Mouse (Mus musculus) lung, postnatal 0 days (tissue): ENCODE results near the gene Nudt16l1. TPM values are rescaled to one million over a fixed set of nuclear protein-coding genes. Genes with fewer than 3 reads are reported as not detected.

Experiments used
- ATAC-seq: fragments of 200-750 bp; cut with Nextera tagmentation; 2 replicates; pipeline ENCODE4 v1.8.0; 2017; ENCODE audit warnings: moderate library complexity
- DNase-seq: peaks from one replicate; pipeline ENCODE4 v3.0.0-alpha.2; 2016; ENCODE audit warnings: low spot score
- H3K27ac ChIP-seq: fragments of 300-500 bp; sonication (generic); 2 replicates; pipeline ENCODE4 v1.5.1; 2014; ENCODE audit warnings: antibody characterized with exemption, mild to moderate bottlenecking, low read length, mixed read lengths
- H3K27me3 ChIP-seq: fragments of 300-500 bp; sonication (generic); replicated peaks from 2 replicates; pipeline ENCODE4 v1.6.1; 2014; ENCODE audit warnings: low read length, mixed read lengths; ENCODE audit not compliant: insufficient read depth
- H3K36me3 ChIP-seq: fragments of 300-500 bp; sonication (generic); 2 replicates; pipeline ENCODE4 v1.6.1; 2014; ENCODE audit warnings: low read length, mixed read lengths; ENCODE audit not compliant: insufficient read depth
- H3K4me1 ChIP-seq: fragments of 300-500 bp; sonication (generic); 2 replicates; pipeline ENCODE4 v1.6.1; 2014; ENCODE audit warnings: antibody characterized with exemption, low read depth, low read length, mixed read lengths; ENCODE audit not compliant: insufficient read depth
- H3K4me2 ChIP-seq: fragments of 300-500 bp; sonication (generic); replicated peaks from 2 replicates; pipeline ENCODE4 v1.6.1; 2014; ENCODE audit warnings: low read depth, mild to moderate bottlenecking, low read length, moderate library complexity, mixed read lengths
- H3K4me3 ChIP-seq: fragments of 300-500 bp; sonication (generic); 2 replicates; pipeline ENCODE4 v1.5.1; 2014; ENCODE audit warnings: low read depth, low read length
- H3K9ac ChIP-seq: fragments of 300-500 bp; sonication (generic); replicated peaks from 2 replicates; pipeline ENCODE4 v1.6.1; 2014; ENCODE audit warnings: low read depth, mild to moderate bottlenecking
- H3K9me3 ChIP-seq: fragments of 300-500 bp; sonication (generic); 2 replicates; pipeline ENCODE4 v1.6.1; 2016; ENCODE audit warnings: low read length, mixed read lengths
- CTCF ChIP-seq: IDR thresholded peaks from 2 replicates; pipeline ENCODE4 v1.5.1; 2016; ENCODE audit warnings: antibody characterized with exemption, mild to moderate bottlenecking
- EP300 ChIP-seq: IDR thresholded peaks from 2 replicates; pipeline ENCODE4 v1.6.1; 2016; ENCODE audit warnings: antibody characterized with exemption, mild to moderate bottlenecking, control low read depth
- WGBS: fragments of 180-500 bp; shearing (Covaris S2); extraction: QIAGEN DNeasy Blood & Tissue Kit; methylation state at CpG from one replicate; pipeline ENCODE4 v1.1.7; 2014; 5-methylcytosine and 5-hydroxymethylcytosine counted together
- polyA plus RNA-seq: library from polyadenylated mRNA; unstranded; fragments of >200 nt; fragmentation: Nextera tagmentation; extraction: Ambion mirVana; gene quantifications from 2 replicates; pipeline ENCODE4 v1.2.1, GENCODE M21; 2015

The Nudt16l1 gene
- polyA plus RNA-seq, 1 experiment from 2014 or later = 92.0 TPM

- 69% methylated on average over 4 of the region's 4 CpGs for WGBS
- no peak overlapping the region for H3K4me2 ChIP-seq
- DNase-seq (peak; percentile 70), ATAC-seq (peak; percentile 72)
- H3K36me3 ChIP-seq = no peaks in the 10 kb centered on the region
- H3K9me3 ChIP-seq = no peaks in the 10 kb centered on the region
- no peak for TF ChIP-seq EP300
- TF ChIP-seq CTCF = peak; percentile 75
- H3K4me3 ChIP-seq = no peak overlapping the region
- H3K4me1 ChIP-seq = no peaks in the 10 kb centered on the region
- H3K27ac ChIP-seq = no peak overlapping the region
- H3K9ac ChIP-seq = no peak overlapping the region
- H3K27me3 ChIP-seq = no peaks in the 10 kb centered on the region
Observed at GRCm38 (mm10) chr16:4979755-4980380, 41.3 kb downstream of the Nudt16l1 start.

GRCm38 (mm10) chr16:4984717-4985116 is 46.2 kb downstream of the Nudt16l1 start:
- Histone ChIP-seq H3K4me3 (no peak overlapping the region), H3K9me3 (no peaks in the 10 kb centered on the region), H3K4me2 (no peak overlapping the region), H3K27me3 (no peaks in the 10 kb centered on the region), H3K4me1 (no peaks in the 10 kb centered on the region), H3K36me3 (no peaks in the 10 kb centered on the region), H3K27ac (no peak overlapping the region), H3K9ac (no peak overlapping the region)
- 86% methylated on average over 12 of the region's 12 CpGs for WGBS
- ATAC-seq = no peak
- TF ChIP-seq CTCF (no peak), EP300 (no peak)
- DNase-seq = no peak

Other genes with a start within 250 kb of the Nudt16l1 start
- gene Nmral1, start 219.4 kb upstream of the Nudt16l1 start, polyA plus RNA-seq = 6.0 and 7.1 TPM in 2 replicates
- gene Hmox2, start 212.4 kb upstream of the Nudt16l1 start, polyA plus RNA-seq = 92.4 and 97.9 TPM in 2 replicates
- gene Cdip1, start 148.5 kb upstream of the Nudt16l1 start, polyA plus RNA-seq = 57.5 and 68.2 TPM in 2 replicates
- gene 4930562C15Rik, start 103.3 kb upstream of the Nudt16l1 start, polyA plus RNA-seq = 2.2 and 2.4 TPM in 2 replicates
- 33.7 and 39.5 TPM in 2 replicates for gene Ubald1, start 58.4 kb upstream of the Nudt16l1 start, polyA plus RNA-seq
- gene Mgrn1, start 52.5 kb upstream of the Nudt16l1 start, polyA plus RNA-seq = 75.6 and 76.7 TPM in 2 replicates
- gene Anks3, start 25.4 kb downstream of the Nudt16l1 start, polyA plus RNA-seq = 41.0 and 43.4 TPM in 2 replicates
- gene Sept12, start 59.1 kb downstream of the Nudt16l1 start, polyA plus RNA-seq = 0.14 and 0.27 TPM in 2 replicates
- gene Smim22, start 68.5 kb downstream of the Nudt16l1 start, polyA plus RNA-seq = 57.5 and 59.4 TPM in 2 replicates
- gene Rogdi, start 74.8 kb downstream of the Nudt16l1 start, polyA plus RNA-seq = 58.9 and 60.4 TPM in 2 replicates
- 75.8 and 81.1 TPM in 2 replicates for gene Glyr1, start 111.1 kb downstream of the Nudt16l1 start, polyA plus RNA-seq
- gene Ubn1, start 111.3 kb downstream of the Nudt16l1 start, polyA plus RNA-seq = 15.0 and 16.3 TPM in 2 replicates
- 10.4 and 11.0 TPM in 2 replicates for gene Ppl, start 193.7 kb downstream of the Nudt16l1 start, polyA plus RNA-seq
- 0.20 and 0.27 TPM in 2 replicates for gene Sec14l5, start 208.3 kb downstream of the Nudt16l1 start, polyA plus RNA-seq